Mouse (Mus musculus): ENCODE data around the gene Fam189a1.

DNA sequence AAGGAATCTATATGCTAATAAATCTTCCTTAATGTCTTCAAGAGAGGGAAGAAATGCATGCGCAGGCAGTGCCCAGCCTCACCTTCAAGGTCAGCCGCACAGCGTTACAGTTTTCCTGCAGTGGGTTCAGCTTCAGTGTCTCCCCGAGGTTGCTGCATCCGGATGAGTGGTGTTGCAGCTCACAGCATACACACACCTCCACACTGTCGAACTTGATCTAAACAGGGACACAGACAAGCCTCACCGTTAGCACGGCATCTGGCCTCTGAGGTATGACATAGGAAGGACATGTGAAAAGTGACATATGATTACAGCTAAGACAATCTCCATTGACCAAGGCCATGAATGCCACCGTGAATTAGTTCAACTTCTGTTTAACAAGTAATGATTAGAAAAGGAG, 336.7 kb downstream of the Fam189a1 start:
- TF ChIP-seq GATA1 (IDR thresholded peaks at IDR 0.05; ENCODE audit: low read length) (no peak), TAL1 (IDR thresholded peaks at IDR 0.05; ENCODE audit: low read length) (no peak)
